Mouse (Mus musculus): ENCODE data around the gene Atp1b3. TPM values are rescaled to one million over a fixed set of nuclear protein-coding genes. Genes with fewer than 3 reads are reported as not detected.

Gene Atp1b3
- polyA plus RNA-seq, 1 experiment from 2014 or later: 194 TPM

DNA sequence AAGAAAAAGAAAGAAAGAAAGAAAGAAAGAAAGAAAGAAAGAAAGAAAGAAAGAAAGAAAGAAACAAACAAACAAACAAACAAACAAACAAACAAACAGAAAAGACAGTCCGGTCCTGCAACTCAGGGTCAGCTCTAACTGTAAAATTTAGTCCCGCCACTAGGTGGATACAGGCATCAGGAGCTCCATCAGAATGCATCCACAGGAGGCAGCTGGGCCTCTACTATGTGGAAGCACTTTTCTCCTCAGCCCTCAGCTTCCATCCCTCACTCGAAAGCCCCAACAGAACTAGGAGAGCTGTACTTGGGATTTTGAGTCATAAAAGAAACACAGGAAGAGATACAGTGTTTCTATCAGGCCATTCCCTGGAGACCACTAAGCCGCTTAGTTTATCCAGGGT, 14.2 kb downstream of the Atp1b3 start:
- Histone ChIP-seq H3K9me3 (ENCODE audit: control insufficient read depth, low read length) (no peaks in the 10 kb centered on the region), H3K36me3 (ENCODE audit: control insufficient read depth, insufficient read depth, low read length) (no peaks in the 10 kb centered on the region), H3K27me3 (ENCODE audit: control insufficient read depth, insufficient read depth, low read length) (no peaks in the 10 kb centered on the region), H3K4me2 (no peak overlapping the region), H3K4me3 (ENCODE audit: low read depth, low read length) (no peak overlapping the region), H3K9ac (ENCODE audit: low read length) (no peak overlapping the region), H3K4me1 (ENCODE audit: control insufficient read depth, insufficient read depth, low read length) (no peaks in the 10 kb centered on the region), H3K27ac (ENCODE audit: low read depth, low read length) (no peak overlapping the region)
- WGBS: 45% methylated on average over 4 of the region's 4 CpGs
- peak; percentile 91 for DNase-seq (ENCODE audit: low spot score, missing footprints)
- ATAC-seq (ENCODE audit: low FRiP score): no peak

DNA sequence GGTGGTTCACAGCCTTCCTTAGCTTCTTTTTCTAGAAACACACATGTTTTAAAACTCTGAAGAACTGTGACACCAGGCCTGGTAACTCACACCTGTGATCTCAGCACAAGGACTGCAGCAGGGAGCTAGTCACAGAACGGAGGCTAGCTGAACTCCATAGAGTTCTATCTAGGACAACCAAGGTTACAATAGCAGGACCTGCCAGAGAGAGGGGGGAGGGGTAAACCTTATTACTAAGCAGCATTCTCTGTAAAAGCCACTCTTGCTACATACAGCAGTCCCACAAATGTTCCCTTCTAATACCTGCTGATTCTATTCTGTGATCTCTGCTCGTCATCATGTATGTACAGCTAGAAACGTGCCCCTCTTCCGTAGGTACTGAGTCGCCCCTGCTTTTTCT, 15.4 kb downstream of the Atp1b3 start:
- H3K4me2 ChIP-seq: no peak overlapping the region
- H3K4me1 ChIP-seq (ENCODE audit: control insufficient read depth, insufficient read depth, low read length): no peaks in the 10 kb centered on the region
- H3K4me3 ChIP-seq (ENCODE audit: low read depth, low read length): no peak overlapping the region
- no peaks in the 10 kb centered on the region for H3K27me3 ChIP-seq (ENCODE audit: control insufficient read depth, insufficient read depth, low read length)
- H3K9ac ChIP-seq (ENCODE audit: low read length): no peak overlapping the region
- no peaks in the 10 kb centered on the region for H3K9me3 ChIP-seq (ENCODE audit: control insufficient read depth, low read length)
- H3K27ac ChIP-seq (ENCODE audit: low read depth, low read length): no peak overlapping the region
- 89% methylated on average over 5 of the region's 5 CpGs for WGBS
- ATAC-seq (ENCODE audit: low FRiP score): no peak
- no peaks in the 10 kb centered on the region for H3K36me3 ChIP-seq (ENCODE audit: control insufficient read depth, insufficient read depth, low read length)
- no peak for DNase-seq (ENCODE audit: low spot score, missing footprints)

DNA sequence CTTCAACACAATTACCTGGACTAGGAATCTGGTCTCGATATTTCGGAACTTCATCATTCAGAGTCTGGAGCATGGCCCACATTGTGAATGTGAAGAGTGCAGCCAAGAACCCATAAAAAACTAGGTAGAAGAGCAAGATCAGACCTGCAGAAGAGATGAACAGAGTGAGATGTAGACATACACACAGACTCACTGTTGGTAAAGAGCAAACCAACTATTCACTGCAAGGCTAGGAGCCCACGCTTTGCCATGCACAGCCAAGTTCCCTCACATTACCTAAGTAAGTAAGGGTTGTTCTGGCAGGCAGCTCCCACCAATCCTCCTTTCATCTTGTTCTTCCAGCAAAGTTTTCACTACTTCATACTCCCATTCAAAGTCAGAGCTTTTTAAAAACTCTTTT, 18.5 kb downstream of the Atp1b3 start:
- Histone ChIP-seq H3K36me3 (ENCODE audit: control insufficient read depth, insufficient read depth, low read length) (peaks cover 2% of the 10 kb centered on the region; the same call in 1 of the 2 replicates), H3K9ac (ENCODE audit: low read length) (no peak overlapping the region), H3K9me3 (ENCODE audit: control insufficient read depth, low read length) (no peaks in the 10 kb centered on the region), H3K4me1 (ENCODE audit: control insufficient read depth, insufficient read depth, low read length) (no peaks in the 10 kb centered on the region), H3K27me3 (ENCODE audit: control insufficient read depth, insufficient read depth, low read length) (no peaks in the 10 kb centered on the region), H3K4me2 (no peak overlapping the region), H3K27ac (ENCODE audit: low read depth, low read length) (no peak overlapping the region), H3K4me3 (ENCODE audit: low read depth, low read length) (no peak overlapping the region)
- WGBS: 93% methylated on average over 3 of the region's 3 CpGs
- DNase-seq (ENCODE audit: low spot score, missing footprints): no peak
- ATAC-seq (ENCODE audit: low FRiP score): no peak

- Histone ChIP-seq H3K36me3 (ENCODE audit: control insufficient read depth, insufficient read depth, low read length) (peaks cover 5% of the 10 kb centered on the region; the same call in 1 of the 2 replicates), H3K27ac (ENCODE audit: low read depth, low read length) (no peak overlapping the region), H3K4me2 (no peak overlapping the region), H3K4me3 (ENCODE audit: low read depth, low read length) (no peak overlapping the region), H3K9me3 (ENCODE audit: control insufficient read depth, low read length) (no peaks in the 10 kb centered on the region), H3K9ac (ENCODE audit: low read length) (no peak overlapping the region), H3K27me3 (ENCODE audit: control insufficient read depth, insufficient read depth, low read length) (no peaks in the 10 kb centered on the region), H3K4me1 (ENCODE audit: control insufficient read depth, insufficient read depth, low read length) (no peaks in the 10 kb centered on the region)
- 89% methylated on average over 5 of the region's 5 CpGs for WGBS
- DNase-seq (ENCODE audit: low spot score, missing footprints): peak; percentile 81
- no peak for ATAC-seq (ENCODE audit: low FRiP score)
These were observed 33.1 kb downstream of the Atp1b3 start for GRCm38 (mm10) chr9:96331146-96331545.

DNA sequence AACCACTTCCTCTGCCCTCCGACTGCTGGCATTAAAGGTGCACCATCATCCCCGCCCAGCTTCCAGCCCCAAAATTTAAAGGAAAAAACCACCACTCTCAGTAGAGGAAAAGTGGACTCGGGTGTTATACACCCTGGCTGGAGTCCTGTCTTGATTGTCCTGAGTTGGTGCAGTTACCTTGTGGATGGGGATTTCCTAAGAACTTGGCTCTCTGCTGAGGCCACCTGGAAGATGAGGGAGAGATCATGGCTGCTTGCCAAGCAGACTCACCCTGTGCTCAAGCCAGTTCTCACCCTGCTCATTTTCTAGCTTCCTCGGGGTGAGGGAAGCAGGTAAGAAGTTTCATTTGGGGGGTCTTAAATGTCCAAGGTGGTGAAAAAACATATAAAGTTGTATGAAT, 36.0 kb downstream of the Atp1b3 start:
- Histone ChIP-seq H3K27me3 (ENCODE audit: control insufficient read depth, insufficient read depth, low read length) (no peaks in the 10 kb centered on the region), H3K27ac (ENCODE audit: low read depth, low read length) (no peak overlapping the region), H3K9ac (ENCODE audit: low read length) (no peak overlapping the region), H3K4me2 (no peak overlapping the region), H3K36me3 (ENCODE audit: control insufficient read depth, insufficient read depth, low read length) (peaks cover 2% of the 10 kb centered on the region; the same call in 1 of the 2 replicates), H3K9me3 (ENCODE audit: control insufficient read depth, low read length) (no peaks in the 10 kb centered on the region), H3K4me3 (ENCODE audit: low read depth, low read length) (no peak overlapping the region), H3K4me1 (ENCODE audit: control insufficient read depth, insufficient read depth, low read length) (no peaks in the 10 kb centered on the region)
- DNase-seq (ENCODE audit: low spot score, missing footprints) (no peak), ATAC-seq (ENCODE audit: low FRiP score) (no peak)
- WGBS: 90% methylated on average over 4 of the region's 4 CpGs

- Histone ChIP-seq H3K4me3 (ENCODE audit: low read depth, low read length) (no peak overlapping the region), H3K9me3 (ENCODE audit: control insufficient read depth, low read length) (no peaks in the 10 kb centered on the region), H3K36me3 (ENCODE audit: control insufficient read depth, insufficient read depth, low read length) (no peaks in the 10 kb centered on the region; the same call in 1 of the 2 replicates), H3K4me1 (ENCODE audit: control insufficient read depth, insufficient read depth, low read length) (no peaks in the 10 kb centered on the region), H3K27ac (ENCODE audit: low read depth, low read length) (no peak overlapping the region), H3K9ac (ENCODE audit: low read length) (no peak overlapping the region), H3K4me2 (no peak overlapping the region), H3K27me3 (ENCODE audit: control insufficient read depth, insufficient read depth, low read length) (no peaks in the 10 kb centered on the region)
- ATAC-seq (ENCODE audit: low FRiP score) (no peak), DNase-seq (ENCODE audit: low spot score, missing footprints) (no peak)
- 86% methylated on average over 6 of the region's 6 CpGs for WGBS
These were observed 37.7 kb downstream of the Atp1b3 start for GRCm38 (mm10) chr9:96326496-96326923.

DNA sequence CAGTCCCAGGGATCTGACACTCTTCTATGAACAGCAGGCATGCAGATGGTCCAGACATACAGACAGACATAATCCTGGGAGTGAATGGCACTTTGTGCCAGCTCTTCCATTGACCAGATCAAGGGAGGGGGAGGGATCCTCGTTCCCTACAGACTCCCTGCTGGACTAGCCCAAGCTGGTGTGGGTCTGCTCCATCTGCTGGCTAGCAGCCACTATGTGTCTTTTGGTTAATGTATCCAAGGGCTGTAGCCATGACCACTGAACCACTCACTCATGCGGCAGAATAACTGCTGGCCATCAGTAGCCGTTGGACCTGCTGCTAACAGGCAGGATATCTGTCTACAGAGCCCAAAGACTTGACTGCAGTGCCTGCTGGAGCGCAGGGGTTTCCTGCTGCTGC, 39.7 kb downstream of the Atp1b3 start:
- no peaks in the 10 kb centered on the region for H3K27me3 ChIP-seq (ENCODE audit: control insufficient read depth, insufficient read depth, low read length)
- H3K36me3 ChIP-seq (ENCODE audit: control insufficient read depth, insufficient read depth, low read length): peaks cover under 1% of the 10 kb centered on the region
- H3K9ac ChIP-seq (ENCODE audit: low read length): no peak overlapping the region
- no peak overlapping the region for H3K4me3 ChIP-seq (ENCODE audit: low read depth, low read length)
- H3K27ac ChIP-seq (ENCODE audit: low read depth, low read length): no peak overlapping the region; the same call in 1 of the 2 replicates
- H3K4me1 ChIP-seq (ENCODE audit: control insufficient read depth, insufficient read depth, low read length): no peaks in the 10 kb centered on the region
- no peaks in the 10 kb centered on the region for H3K9me3 ChIP-seq (ENCODE audit: control insufficient read depth, low read length)
- no peak overlapping the region for H3K4me2 ChIP-seq
- DNase-seq (ENCODE audit: low spot score, missing footprints) (no peak), ATAC-seq (ENCODE audit: low FRiP score) (peak; percentile 66)
- WGBS: 54% methylated on average over 4 of the region's 4 CpGs

DNA sequence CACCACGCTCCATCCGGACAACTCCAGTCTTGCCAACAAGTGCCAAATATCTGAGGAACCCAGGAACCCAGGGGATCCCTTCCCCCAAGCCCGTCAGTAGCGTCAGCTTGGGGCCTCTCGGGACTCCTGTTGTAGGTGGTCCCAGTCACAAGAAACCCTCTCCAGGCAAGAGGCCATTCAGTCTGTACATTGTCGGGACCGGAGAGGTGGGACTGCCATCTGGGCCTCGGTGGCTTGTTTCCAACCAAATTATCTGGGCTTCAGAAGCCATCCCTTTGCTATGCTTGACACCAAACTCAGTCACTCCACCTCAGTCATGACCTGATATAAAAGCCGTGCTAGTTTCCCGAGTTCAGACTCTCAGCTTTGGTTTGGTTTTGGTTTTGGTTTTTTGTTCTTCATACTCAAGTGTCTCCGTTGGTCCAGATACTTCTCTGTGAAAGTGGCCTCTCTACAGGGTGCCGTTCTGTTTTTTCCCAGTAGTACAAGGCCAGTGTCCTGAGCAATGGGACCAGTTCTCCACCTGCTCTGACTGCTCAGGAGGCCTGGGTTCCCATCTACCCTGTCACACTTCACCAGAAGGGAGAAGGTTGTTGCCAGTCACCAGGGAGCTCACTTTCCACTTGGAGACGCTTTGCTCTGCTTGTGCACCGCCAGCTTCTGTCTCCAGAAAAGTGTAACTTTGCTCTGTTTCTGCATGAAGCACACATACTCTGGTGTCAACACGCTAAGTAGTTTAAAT, 41.7 kb downstream of the Atp1b3 start:
- no peak overlapping the region for H3K9ac ChIP-seq (ENCODE audit: low read length)
- no peak for DNase-seq (ENCODE audit: low spot score, missing footprints)
- WGBS: 95% methylated on average over 15 of the region's 15 CpGs
- no peaks in the 10 kb centered on the region for H3K4me1 ChIP-seq (ENCODE audit: control insufficient read depth, insufficient read depth, low read length)
- ATAC-seq (ENCODE audit: low FRiP score): no peak
- H3K4me2 ChIP-seq: no peak overlapping the region
- no peak overlapping the region for H3K4me3 ChIP-seq (ENCODE audit: low read depth, low read length)
- H3K27ac ChIP-seq (ENCODE audit: low read depth, low read length): no peak overlapping the region
- H3K27me3 ChIP-seq (ENCODE audit: control insufficient read depth, insufficient read depth, low read length): no peaks in the 10 kb centered on the region
- peaks cover 11% of the 10 kb centered on the region for H3K36me3 ChIP-seq (ENCODE audit: control insufficient read depth, insufficient read depth, low read length)
- H3K9me3 ChIP-seq (ENCODE audit: control insufficient read depth, low read length): no peaks in the 10 kb centered on the region

DNA sequence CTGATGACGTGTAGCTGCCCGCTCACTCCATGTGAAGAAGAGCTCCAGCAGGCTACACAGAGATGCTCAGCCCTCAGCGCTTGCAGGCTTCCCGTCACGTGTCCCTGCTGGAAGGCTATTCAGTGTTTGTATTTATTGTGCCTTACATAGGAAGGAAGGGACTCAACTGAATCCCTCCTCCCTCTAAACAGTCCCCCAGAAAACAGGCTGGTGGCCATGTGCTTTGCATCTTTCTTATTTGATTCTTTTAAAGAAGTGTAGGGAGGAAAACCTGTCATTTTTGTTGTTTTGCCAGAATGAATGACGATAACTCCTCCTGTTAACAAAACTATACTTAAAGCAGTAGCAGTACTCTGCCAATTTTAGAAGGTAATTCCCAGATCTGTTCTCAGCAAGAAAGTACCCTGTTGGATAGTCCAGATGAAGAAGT, 43.7 kb downstream of the Atp1b3 start:
- Histone ChIP-seq H3K4me2 (no peak overlapping the region), H3K4me1 (ENCODE audit: control insufficient read depth, insufficient read depth, low read length) (no peaks in the 10 kb centered on the region), H3K27ac (ENCODE audit: low read depth, low read length) (no peak overlapping the region), H3K36me3 (ENCODE audit: control insufficient read depth, insufficient read depth, low read length) (peaks cover 14% of the 10 kb centered on the region), H3K27me3 (ENCODE audit: control insufficient read depth, insufficient read depth, low read length) (no peaks in the 10 kb centered on the region), H3K4me3 (ENCODE audit: low read depth, low read length) (no peak overlapping the region), H3K9me3 (ENCODE audit: control insufficient read depth, low read length) (no peaks in the 10 kb centered on the region), H3K9ac (ENCODE audit: low read length) (no peak overlapping the region)
- DNase-seq (ENCODE audit: low spot score, missing footprints) (no peak), ATAC-seq (ENCODE audit: low FRiP score) (no peak)
- 76% methylated on average over 6 of the region's 6 CpGs for WGBS

Measured in midbrain, embryonic 11.5 days (tissue).